Mouse (Mus musculus): ENCODE results near the gene Trim3. TPM values are rescaled to one million over a fixed set of nuclear protein-coding genes. Genes with fewer than 3 reads are reported as not detected.

The Trim3 gene
- polyA plus RNA-seq, 1 experiment, result 0.10 TPM

DNA sequence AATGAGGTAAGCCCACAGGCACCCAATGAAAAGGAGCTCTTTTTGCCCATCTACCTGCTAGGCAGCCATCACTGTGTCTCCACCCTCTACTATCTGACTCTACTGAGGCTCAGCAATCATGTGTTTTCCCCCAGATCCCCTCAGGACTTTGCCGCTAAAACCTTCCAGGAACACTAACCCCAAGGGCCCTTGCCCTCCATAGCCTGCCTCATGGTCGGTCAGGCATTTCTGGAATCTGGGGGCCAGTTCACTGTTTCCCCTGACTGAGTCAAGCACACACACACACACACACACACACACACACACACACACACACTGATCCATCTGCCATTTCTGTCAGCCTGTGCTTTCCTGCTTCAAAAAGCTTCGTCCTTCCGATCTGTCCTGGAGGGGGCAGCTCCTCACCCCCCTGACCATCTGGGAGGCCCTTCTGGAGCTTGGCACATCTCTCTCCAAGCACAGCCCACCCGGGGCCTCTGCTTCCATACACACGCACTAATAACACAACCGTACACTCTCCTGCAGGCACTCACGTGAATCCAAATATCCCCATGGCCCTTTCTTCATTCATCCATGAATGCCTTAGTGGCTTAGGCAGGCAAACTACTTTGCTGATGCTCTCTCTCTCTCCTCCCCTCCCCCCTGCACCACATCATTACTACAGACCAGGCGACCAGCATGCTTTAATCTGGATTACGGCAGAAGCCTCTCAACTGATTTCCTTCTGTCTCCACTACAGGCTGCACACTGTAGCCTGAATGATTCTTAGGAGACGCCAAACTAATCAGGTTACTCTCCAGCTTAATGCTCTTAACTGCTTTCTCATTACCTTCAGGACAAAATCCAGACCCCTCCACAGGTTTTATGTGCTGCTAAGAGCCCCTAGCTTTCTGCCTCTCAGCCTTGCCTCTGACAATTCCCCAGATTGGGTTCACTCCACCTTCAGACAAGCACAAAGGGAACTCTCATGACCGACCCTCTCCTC, 63.6 kb downstream of the Trim3 start:
- Histone ChIP-seq H3K4me3 (replicated peaks) (no peak overlapping the region), H3K4me1 (ENCODE audit: control insufficient read depth) (no peaks in the 10 kb centered on the region), H3K27me3 (ENCODE audit: control insufficient read depth) (peaks cover 4% of the 10 kb centered on the region; the same call in 1 of the 2 replicates), H3K36me3 (ENCODE audit: control insufficient read depth) (no peaks in the 10 kb centered on the region), H3K9me3 (ENCODE audit: control insufficient read depth, low read length) (no peaks in the 10 kb centered on the region)
- no peak for TF ChIP-seq TAL1 (IDR thresholded peaks at IDR 0.05; ENCODE audit: low read length)
- TF ChIP-seq GATA1 (IDR thresholded peaks at IDR 0.05; ENCODE audit: low read length), result no peak

DNA sequence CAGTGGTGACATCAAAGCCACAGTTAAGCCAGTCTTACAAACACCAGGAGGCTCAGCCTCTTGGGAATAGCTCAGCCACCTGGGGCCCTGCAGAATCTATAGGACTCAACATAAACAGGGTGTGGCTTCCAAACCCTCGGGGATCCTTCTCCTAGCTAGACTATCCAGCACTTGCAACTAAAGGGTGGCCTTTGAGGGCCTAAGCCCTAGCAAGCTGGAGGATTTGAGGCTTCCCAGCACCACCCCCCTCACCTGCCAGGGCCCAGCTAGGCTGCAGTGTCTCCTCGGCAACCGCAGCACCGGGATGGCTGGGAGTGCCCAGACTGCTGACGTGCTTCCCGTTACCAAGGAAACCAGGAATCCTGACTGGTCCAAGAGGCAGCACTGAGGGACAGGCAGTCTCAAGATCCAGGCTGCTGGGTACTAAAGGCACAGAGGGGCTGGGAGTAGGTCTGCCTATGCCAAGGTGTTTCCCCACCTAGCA, 64.3 kb downstream of the Trim3 start:
- H3K4me1 ChIP-seq (ENCODE audit: control insufficient read depth), result no peaks in the 10 kb centered on the region
- TF ChIP-seq TAL1 (IDR thresholded peaks at IDR 0.05; ENCODE audit: low read length) (no peak), GATA1 (IDR thresholded peaks at IDR 0.05; ENCODE audit: low read length) (no peak)
- H3K36me3 ChIP-seq (ENCODE audit: control insufficient read depth), result no peaks in the 10 kb centered on the region
- H3K27me3 ChIP-seq (ENCODE audit: control insufficient read depth), result peaks cover 4% of the 10 kb centered on the region; the same call in 1 of the 2 replicates
- H3K4me3 ChIP-seq (replicated peaks), result no peak overlapping the region
- no peaks in the 10 kb centered on the region for H3K9me3 ChIP-seq (ENCODE audit: control insufficient read depth, low read length)

DNA sequence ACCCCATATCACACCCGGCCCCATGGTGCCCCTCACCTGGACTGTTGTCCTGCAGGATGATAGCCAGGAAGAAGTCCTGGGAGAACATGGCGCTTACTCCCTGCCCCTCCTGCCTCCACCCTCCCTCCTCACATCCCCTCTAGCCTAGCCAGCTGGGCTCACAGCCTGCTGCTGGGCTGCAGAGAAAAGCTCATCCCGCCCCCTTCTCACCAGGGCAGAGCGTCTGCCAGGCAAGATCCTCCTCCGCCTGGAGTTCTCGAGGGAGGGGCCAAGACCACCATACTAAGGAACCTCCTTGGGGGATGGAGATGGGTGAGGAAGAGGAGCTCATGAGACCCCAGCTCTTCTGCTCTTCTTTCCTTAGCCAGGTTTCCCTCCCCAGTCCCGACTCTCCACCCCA, 64.8 kb downstream of the Trim3 start:
- TF ChIP-seq GATA1 (IDR thresholded peaks at IDR 0.05; ENCODE audit: low read length), result no peak
- TF ChIP-seq TAL1 (IDR thresholded peaks at IDR 0.05; ENCODE audit: low read length), result no peak
- no peaks in the 10 kb centered on the region for H3K4me1 ChIP-seq (ENCODE audit: control insufficient read depth)
- no peak overlapping the region for H3K4me3 ChIP-seq (replicated peaks)
- no peaks in the 10 kb centered on the region for H3K9me3 ChIP-seq (ENCODE audit: control insufficient read depth, low read length)
- no peaks in the 10 kb centered on the region for H3K36me3 ChIP-seq (ENCODE audit: control insufficient read depth)
- H3K27me3 ChIP-seq (ENCODE audit: control insufficient read depth), result peaks cover 4% of the 10 kb centered on the region; the same call in 1 of the 2 replicates

DNA sequence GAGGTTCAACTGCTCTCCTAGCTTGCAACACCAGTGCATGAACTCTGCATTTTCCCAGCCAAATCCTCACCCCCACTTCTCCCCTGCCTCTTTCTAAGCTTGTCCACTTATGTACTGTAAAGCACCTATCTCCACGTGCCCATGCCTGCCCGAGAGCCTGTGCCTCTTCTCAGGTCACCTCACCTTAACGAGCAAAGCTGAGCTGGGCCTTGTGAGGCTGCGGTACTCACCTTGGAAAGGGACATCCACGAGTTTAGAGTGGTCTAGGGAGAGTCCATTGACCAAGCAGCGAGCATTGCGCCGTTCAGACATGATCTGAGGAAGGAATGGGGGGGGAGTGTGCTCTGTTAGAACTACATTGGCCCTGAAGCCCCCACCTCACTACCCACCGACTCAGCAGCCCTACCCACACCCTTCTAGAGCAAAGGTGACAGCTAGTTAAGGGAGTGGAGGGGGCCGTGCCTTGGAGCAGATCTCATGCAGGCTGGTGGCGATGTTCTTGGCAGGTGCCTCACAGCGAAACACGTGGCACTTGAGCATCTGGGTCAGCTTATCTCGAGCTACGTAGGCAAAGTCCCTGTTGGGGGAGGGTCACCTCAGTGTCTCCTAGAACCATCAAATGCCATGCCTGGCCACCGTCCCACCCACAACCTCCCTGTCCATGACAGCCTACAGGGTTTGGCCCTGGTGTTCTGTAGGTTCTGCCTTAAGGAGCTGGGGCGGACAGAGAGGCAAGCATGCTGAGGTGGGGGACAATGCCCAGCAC, 68.1 kb downstream of the Trim3 start:
- H3K4me3 ChIP-seq (replicated peaks), result no peak overlapping the region
- H3K27me3 ChIP-seq (ENCODE audit: control insufficient read depth), result peaks cover 4% of the 10 kb centered on the region; the same call in 1 of the 2 replicates
- TF ChIP-seq GATA1 (IDR thresholded peaks at IDR 0.05; ENCODE audit: low read length) (no peak), TAL1 (IDR thresholded peaks at IDR 0.05; ENCODE audit: low read length) (no peak)
- H3K36me3 ChIP-seq (ENCODE audit: control insufficient read depth), result no peaks in the 10 kb centered on the region
- H3K9me3 ChIP-seq (ENCODE audit: control insufficient read depth, low read length), result no peaks in the 10 kb centered on the region
- no peaks in the 10 kb centered on the region for H3K4me1 ChIP-seq (ENCODE audit: control insufficient read depth)

DNA sequence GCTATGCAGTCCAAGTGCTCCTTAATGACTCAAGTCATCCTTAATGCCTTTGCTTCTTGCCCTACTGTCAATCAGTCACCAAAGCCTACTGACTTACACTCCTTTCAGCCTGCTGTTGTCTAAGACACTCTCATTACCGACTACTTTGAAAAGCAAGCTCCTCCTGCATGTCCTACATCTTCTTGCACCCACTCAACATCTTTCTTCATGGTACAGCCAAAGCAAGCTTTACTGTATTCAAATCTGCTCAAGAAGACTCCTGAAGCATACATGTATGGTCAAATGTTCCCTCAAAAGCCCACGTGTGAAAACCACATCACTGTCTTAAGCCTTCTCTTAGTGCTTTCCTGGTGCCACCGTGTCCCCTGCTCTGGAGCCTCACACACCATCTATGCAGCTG, 70.0 kb downstream of the Trim3 start:
- Histone ChIP-seq H3K9me3 (ENCODE audit: control insufficient read depth, low read length) (no peaks in the 10 kb centered on the region), H3K4me3 (replicated peaks) (no peak overlapping the region), H3K27me3 (ENCODE audit: control insufficient read depth) (no peaks in the 10 kb centered on the region), H3K36me3 (ENCODE audit: control insufficient read depth) (peaks cover 2% of the 10 kb centered on the region), H3K4me1 (ENCODE audit: control insufficient read depth) (no peaks in the 10 kb centered on the region)
- no peak for TF ChIP-seq TAL1 (IDR thresholded peaks at IDR 0.05; ENCODE audit: low read length)

DNA sequence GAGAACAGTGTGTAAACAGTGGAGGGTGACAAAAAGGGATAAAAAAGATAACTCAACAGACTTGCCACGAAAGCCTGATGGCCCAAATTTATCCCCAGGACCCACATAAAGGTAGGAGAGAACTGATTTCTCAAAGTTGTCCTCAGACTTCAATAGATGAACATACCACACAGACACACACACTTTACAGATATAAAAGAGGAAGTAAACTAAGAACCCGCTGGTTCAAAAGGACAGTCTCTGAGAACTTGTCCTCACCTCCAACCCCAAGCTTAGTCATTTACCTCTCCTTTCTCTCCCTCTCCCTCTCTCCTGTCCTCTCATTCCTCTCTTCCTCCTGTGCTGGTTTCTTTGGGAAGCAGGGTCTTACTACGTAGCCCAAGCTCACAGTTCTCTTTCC, 71.1 kb downstream of the Trim3 start:
- Histone ChIP-seq H3K4me3 (replicated peaks) (no peak overlapping the region), H3K36me3 (ENCODE audit: control insufficient read depth) (peaks cover 12% of the 10 kb centered on the region), H3K4me1 (ENCODE audit: control insufficient read depth) (no peaks in the 10 kb centered on the region), H3K27me3 (ENCODE audit: control insufficient read depth) (no peaks in the 10 kb centered on the region), H3K9me3 (ENCODE audit: control insufficient read depth, low read length) (no peaks in the 10 kb centered on the region)
- TF ChIP-seq TAL1 (IDR thresholded peaks at IDR 0.05; ENCODE audit: low read length) (no peak), GATA1 (IDR thresholded peaks at IDR 0.05; ENCODE audit: low read length) (no peak)

DNA sequence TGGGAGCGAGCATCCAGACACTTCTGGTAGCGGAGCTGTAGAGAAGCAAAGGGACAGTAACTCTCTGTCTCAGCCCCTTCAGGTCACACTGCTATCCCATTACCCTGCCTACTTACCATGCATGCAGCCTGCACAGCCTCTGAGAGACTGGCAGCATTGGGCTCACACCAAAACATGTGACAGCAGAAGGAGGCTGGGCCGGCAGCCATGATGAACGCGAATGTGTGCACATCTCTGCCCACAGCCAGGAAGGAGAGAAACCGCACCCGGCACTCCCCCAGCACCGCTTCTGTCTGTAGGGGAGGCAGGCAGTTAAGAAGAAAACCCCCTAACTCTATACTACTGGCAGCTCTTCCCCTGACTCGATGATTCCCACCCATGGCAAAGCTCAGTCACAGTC, 74.4 kb downstream of the Trim3 start:
- H3K4me1 ChIP-seq (ENCODE audit: control insufficient read depth), result peaks cover 24% of the 10 kb centered on the region

DNA sequence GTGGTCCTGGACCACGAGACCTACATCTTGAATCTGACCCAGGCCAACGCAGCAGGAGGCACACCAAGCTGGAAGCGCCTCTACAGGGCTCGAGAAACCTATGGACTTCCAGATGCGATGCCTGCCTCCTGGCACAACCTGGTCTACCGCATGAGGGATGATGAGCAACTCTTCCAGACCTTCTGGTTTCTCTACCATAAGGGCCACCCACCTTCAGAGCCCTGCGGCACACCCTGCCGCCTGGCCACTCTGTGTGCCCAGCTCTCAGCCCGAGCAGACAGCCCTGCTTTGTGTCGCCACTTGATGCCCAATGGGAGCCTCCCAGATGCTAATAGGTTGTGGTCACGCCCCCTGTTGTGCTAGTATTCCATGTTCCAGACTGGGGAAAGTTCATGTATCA, 75.7 kb downstream of the Trim3 start:
- Histone ChIP-seq H3K4me1 (ENCODE audit: control insufficient read depth) (peaks cover 31% of the 10 kb centered on the region), H3K9me3 (ENCODE audit: control insufficient read depth, low read length) (no peaks in the 10 kb centered on the region), H3K36me3 (ENCODE audit: control insufficient read depth) (peaks cover 35% of the 10 kb centered on the region), H3K27me3 (ENCODE audit: control insufficient read depth) (no peaks in the 10 kb centered on the region), H3K4me3 (replicated peaks) (no peak overlapping the region)
- TF ChIP-seq GATA1 (IDR thresholded peaks at IDR 0.05; ENCODE audit: low read length), result no peak
- TF ChIP-seq TAL1 (IDR thresholded peaks at IDR 0.05; ENCODE audit: low read length), result no peak

More for the DNA sequence above, 74.4 kb downstream of the Trim3 start:
- no peak for TF ChIP-seq GATA1 (IDR thresholded peaks at IDR 0.05; ENCODE audit: low read length)
- TF ChIP-seq TAL1 (IDR thresholded peaks at IDR 0.05; ENCODE audit: low read length), result no peak
- Histone ChIP-seq H3K9me3 (ENCODE audit: control insufficient read depth, low read length) (no peaks in the 10 kb centered on the region), H3K27me3 (ENCODE audit: control insufficient read depth) (no peaks in the 10 kb centered on the region), H3K36me3 (ENCODE audit: control insufficient read depth) (peaks cover 35% of the 10 kb centered on the region), H3K4me3 (replicated peaks) (no peak overlapping the region)

DNA sequence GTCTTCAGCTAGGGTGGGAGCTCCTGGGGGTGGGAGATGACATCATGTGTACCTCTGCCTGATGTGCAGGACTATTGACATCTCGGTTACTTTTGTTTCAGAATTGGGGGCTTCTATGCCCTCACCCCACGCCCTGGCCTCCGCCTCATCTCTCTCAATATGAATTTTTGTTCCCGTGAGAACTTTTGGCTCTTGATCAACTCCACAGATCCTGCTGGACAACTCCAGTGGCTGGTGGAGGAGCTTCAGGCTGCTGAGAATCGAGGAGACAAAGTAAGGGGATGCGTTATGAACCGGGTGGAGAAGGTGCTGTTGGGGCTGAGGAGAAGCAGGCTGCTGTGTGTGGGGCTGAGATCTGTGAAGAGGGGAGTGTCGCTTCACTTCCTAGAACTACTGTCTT, 77.0 kb downstream of the Trim3 start:
- Histone ChIP-seq H3K9me3 (ENCODE audit: control insufficient read depth, low read length) (no peaks in the 10 kb centered on the region), H3K4me3 (replicated peaks) (no peak overlapping the region), H3K27me3 (ENCODE audit: control insufficient read depth) (no peaks in the 10 kb centered on the region), H3K36me3 (ENCODE audit: control insufficient read depth) (peaks cover 35% of the 10 kb centered on the region), H3K4me1 (ENCODE audit: control insufficient read depth) (peaks cover 31% of the 10 kb centered on the region)
- TF ChIP-seq TAL1 (IDR thresholded peaks at IDR 0.05; ENCODE audit: low read length) (no peak), GATA1 (IDR thresholded peaks at IDR 0.05; ENCODE audit: low read length) (no peak)

Measured in erythroblast, embryonic 14.5 days (primary cell).